Mouse (Mus musculus) kidney, adult 2 months (tissue): ENCODE results near the gene Intu.

Experiments used
- CTCF ChIP-seq: fragments of 200-500 bp; conservative IDR thresholded peaks from 2 replicates; pipeline ENCODE4 v1.5.1; 2011; ENCODE audit warnings: low read depth, mild to moderate bottlenecking, control low read depth, low read length, moderate library complexity, mixed read lengths; ENCODE audit not compliant: insufficient read depth, insufficient read length
- POLR2A ChIP-seq: fragments of 200-500 bp; IDR thresholded peaks from one replicate; pipeline ENCODE4 v1.6.1; 2011; ENCODE audit warnings: low read depth, low read length, control low read depth

- TF ChIP-seq CTCF (no peak), POLR2A (no peak)
Observed at GRCm38 (mm10) chr3:40527976-40528950, 2.8 kb upstream of the Intu start.
